Mouse (Mus musculus) fibroblast of lung, adult 2 months (primary cell): ENCODE results near the gene Fbln2.
"Not testable (repeated sequence)": the region's sequence is repeated elsewhere in the genome, so short reads cannot be mapped to it uniquely, and the experiment has no call there.

Source experiments
- DNase-seq: peaks from one replicate; pipeline ENCODE4 v3.0.0-alpha.2; 2011; ENCODE audit warnings: low read depth

The Fbln2 gene

GRCm38 (mm10) chr6:91212155-91212554, at the start of gene Fbln2:
Gene Fbln2 (plus strand): TSS chr6:91212455.
- not testable (repeated sequence) for DNase-seq

DNA sequence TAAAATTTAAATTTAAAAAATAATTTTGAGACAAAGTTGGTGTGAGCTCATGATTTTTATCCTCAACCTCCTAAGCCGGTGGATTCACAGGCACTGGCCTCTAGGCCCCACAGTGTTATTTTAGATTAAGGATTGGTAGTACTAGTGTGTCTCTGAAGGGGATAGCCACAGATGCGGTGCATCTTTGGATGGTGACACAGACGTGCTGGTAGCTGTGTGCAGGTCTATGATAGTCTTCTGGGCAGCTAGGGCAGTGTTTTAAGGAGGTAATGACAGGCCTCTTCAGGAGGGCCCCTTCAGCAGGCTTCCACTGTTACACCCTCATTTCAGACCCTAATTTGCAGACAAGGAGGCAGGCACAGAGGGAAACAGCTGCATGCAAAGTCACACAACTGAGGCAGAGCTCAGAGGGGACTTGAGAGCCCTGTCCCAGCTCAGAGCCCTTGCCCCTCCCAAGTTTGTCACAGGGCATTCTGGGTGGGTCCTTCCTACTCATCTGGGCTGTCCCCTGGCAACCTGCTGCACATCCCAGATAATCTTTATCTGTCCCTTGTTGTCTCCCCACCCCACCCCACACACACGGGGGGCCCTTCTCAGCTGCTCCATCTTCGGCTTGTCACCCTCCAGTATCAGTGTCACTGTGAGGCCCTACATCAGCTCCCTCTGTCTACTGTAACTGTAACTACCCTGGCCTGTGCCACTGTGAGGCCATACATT, 48.9 kb upstream of the Fbln2 start:
- no peak for DNase-seq

DNA sequence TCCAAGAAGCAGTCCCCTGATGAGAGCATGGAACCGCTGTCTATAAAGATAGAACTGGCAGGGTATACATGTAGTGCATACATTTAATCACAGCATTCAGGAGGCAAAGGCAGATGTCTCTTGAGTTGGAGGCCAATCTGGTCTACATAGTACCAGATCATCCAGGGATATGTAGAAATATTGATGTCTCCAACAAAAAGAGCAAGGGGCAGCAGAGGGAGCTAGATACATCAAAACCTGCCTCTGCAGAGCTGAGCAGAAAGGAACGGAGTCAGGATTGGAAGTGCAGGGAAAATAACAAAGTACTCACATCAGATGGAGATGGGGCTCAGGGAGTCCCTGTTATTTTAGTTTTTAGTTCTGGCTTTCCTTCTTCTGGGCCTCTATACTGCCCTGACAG, 47.7 kb upstream of the Fbln2 start:
- no peak for DNase-seq

DNA sequence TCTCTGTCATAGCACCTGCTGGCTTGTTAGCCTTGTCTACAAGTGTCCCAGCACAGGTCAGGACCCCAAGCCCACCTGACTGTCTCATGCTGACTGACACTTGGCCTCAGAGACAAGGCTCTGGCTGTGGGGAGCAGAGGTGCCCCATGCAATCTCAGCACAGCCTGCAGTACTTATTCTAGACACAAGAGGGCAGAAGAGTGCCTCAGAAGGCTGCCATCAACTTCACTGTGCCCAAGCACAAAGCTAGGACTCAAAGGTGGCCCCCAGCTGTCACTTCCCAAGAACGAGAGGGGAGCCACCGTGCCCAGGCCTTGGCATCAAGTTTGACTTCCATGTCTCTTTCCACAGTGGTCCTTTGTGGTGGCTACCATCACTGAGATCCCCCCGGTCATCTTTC, 47.0 kb upstream of the Fbln2 start:
- no peak for DNase-seq

- DNase-seq, result no peak
These were observed 44.4 kb upstream of the Fbln2 start for GRCm38 (mm10) chr6:91167828-91168227.

- DNase-seq, result no peak
These were observed 43.1 kb upstream of the Fbln2 start for GRCm38 (mm10) chr6:91169129-91169528.

GRCm38 (mm10) chr6:91171396-91171895, 40.8 kb upstream of the Fbln2 start:
- no peak for DNase-seq

GRCm38 (mm10) chr6:91172381-91172780, 39.9 kb upstream of the Fbln2 start:
- no peak for DNase-seq

GRCm38 (mm10) chr6:91173221-91173880, 38.9 kb upstream of the Fbln2 start:
- DNase-seq, result no peak

- no peak for DNase-seq
These were observed 38.0 kb upstream of the Fbln2 start for GRCm38 (mm10) chr6:91174211-91174610.

- peak; percentile 53 for DNase-seq
These were observed 31.5 kb upstream of the Fbln2 start for GRCm38 (mm10) chr6:91180767-91181171.

DNA sequence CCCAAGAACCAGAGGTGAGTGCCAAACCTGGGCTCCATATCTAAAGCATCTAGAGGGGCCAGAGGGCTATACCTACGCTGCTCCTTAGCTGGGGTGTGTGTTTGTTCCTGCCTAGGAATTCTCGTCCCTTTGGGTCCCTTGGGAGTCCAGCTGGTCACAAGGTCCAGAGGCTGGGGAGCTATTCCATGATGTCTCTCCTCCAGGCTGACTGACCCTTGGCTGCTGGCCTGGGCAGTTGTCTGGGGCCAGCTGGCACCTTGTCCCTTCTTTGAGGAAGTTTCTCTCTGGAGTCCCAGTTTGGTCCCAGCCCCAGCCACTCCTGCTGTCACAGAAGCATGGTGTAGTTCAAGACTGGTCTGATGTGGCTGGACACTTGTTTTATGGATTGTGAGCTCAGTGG, 30.9 kb upstream of the Fbln2 start:
- DNase-seq, result no peak

- DNase-seq, result no peak
These were observed 30.2 kb upstream of the Fbln2 start for GRCm38 (mm10) chr6:91182075-91182490.

DNA sequence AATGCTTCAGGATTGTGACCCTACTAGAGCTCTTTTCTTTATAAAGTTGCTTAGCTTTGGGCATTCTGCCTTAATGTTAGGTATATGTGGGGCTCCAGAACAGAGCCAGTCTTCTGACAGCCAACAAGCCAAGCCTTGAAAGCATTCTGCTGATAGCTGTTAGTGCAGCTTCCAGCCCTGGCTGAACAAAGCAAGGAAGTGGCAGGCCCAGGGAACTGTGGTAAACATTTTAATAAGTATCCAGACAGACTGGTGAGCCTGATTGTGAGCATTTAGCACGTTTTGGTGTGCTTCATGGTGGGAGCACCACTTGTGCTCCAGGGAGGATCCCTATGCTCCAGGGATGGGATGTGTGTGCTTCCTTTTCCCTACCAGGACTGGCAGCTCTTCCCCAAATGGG, 29.2 kb upstream of the Fbln2 start:
- no peak for DNase-seq

- no peak for DNase-seq
These were observed 28.3 kb upstream of the Fbln2 start for GRCm38 (mm10) chr6:91183980-91184379.

- DNase-seq, result no peak
These were observed 27.5 kb upstream of the Fbln2 start for GRCm38 (mm10) chr6:91184776-91185175.

DNA sequence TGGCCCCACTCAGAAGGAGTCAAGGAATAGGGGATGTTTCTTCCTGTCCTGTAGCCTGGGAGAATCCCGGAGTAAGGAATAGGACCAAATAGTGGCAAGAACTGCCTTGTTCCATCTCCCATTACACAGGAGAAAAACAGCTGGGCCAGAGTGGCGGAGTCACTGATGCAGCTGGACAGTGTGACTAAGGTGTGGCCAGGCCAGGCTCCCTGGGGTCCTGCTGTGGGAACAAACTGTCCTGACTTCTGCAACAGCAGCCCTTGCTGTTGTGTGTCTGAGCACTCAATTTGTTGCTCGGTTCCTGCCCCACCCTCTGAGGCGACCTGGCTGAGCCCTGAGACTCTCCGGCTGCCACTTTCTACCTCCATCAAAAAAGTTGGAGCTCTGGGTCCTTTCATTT, 26.8 kb upstream of the Fbln2 start:
- DNase-seq, result no peak

DNA sequence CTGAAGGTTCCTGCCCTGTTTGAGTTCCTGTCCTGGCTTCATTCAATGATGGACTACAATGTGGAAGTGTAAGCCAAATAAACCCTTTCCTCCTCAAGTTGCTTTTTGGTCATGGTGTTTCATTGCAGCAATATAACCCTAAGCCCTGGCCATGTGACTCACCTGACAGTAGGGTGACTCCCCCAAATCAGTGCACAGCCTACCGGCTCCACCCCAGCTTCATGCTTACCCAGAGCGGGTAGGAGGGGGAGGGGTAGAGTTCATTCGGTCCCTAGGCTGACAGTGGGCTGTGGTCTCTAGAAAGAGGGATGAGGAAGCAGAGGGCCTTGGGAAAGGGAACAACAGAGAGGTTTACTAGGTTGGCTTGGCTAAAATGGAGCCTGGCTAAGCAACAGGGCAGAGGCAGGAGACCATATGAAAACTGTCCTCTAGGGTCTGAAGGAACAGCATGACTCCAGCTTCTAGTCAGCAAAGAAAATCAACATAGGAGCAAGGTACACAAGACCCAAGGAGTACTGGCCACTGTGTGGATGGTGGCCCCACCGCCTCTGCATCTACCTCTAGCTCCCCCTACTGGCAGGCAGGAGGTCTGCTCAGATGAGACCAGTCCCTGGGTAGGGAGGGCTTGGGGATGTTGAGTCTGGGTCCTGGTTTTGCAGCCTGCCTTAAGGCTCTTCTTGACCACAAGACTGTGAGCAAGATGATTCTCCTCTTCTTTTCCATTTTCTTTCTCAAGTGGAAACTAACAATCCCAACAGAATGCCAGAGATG, 25.9 kb upstream of the Fbln2 start:
- no peak for DNase-seq

DNA sequence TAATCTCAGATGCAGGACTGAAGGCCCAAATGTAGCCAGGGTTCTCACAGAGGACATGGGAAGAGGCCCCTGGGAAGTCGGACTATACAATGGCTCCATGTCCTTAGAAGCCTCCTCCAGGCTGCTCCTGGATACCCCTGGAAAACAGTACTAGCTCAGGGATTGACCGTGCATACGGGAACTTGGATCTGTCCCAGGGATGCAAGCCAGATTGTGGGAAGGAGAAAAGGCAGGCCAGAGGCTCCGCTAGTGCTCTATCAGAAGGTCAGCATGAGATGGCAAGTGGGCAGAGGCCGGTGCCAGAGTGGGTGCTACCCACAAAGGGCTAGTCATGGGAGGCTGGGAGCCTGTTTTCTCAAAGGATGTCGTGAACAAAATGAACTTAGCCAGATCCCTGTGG, 25.3 kb upstream of the Fbln2 start:
- peak; percentile 57 for DNase-seq

GRCm38 (mm10) chr6:91187871-91188270, 24.4 kb upstream of the Fbln2 start:
- no peak for DNase-seq

DNA sequence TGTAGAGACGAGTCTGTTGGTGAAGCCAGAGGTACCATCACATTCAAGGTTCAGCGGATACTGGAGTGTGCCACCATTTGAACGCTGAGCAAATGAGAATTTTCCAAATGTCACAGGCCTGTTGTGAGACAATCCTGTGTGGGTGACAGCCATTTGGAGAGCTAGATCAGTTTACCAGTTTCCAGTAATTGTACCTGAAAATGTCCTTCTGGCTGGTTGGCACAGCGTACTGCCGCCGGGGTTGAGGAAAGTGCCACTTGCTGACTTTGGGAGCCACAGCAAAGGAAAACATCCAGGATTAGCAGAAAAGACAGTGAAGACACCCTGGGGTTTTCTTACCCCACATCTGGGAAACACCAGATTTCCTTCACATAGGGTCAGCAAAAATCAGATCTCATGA, 22.3 kb upstream of the Fbln2 start:
- no peak for DNase-seq

DNA sequence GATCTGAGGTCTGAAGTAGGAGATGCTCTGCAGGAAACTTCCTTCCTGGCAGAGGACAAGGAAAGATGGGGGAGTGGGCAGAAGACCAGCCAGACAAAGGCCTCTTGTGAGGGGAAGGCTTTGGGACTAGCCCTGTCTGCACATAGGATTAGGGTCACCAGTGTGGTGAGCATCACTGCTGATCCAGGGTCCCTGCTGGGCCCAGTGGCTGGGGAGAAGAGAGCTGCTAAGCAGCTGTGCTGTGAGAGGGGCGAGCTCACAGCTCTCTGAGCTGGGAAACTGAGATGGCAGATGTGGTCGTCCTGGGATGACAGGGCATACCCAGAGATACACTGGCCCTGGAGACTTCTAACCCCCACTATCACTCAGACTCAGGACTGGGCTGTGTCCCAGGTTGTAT, 20.8 kb upstream of the Fbln2 start:
- DNase-seq, result no peak

DNA sequence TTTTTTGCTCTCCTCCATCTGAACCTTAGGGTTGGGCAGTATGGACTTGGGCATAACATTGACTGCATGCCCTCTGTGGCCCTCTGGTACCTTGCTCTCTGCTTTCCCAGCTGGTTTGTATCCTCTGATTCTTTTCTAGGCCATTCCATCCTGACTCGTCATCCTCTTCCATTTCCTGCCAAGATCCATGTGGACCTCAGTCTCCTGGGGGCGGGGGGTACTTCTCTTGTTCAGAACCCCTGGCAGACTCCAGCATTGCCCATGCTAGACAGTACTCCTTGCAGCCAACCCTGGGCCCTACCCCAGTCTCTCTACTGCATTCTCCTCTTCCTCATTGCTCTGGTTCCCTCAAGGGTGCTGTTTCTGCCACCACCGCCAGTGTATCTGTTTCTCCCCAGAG, 19.8 kb upstream of the Fbln2 start:
- DNase-seq, result no peak
